Mouse (Mus musculus) liver, adult 2 months (tissue): ENCODE results near the gene Anapc5. TPM values are rescaled to one million over a fixed set of nuclear protein-coding genes. Genes with fewer than 3 reads are reported as not detected.

Experiments used
- DNase-seq: peaks from one replicate; pipeline ENCODE4 v3.0.0-alpha.2; 2011; ENCODE audit warnings: low read depth, low spot score; ENCODE audit errors: extremely low read depth
- H3K27ac ChIP-seq: fragments of 200-500 bp; replicated peaks from 2 replicates; pipeline ENCODE4 v1.5.1; 2012; ENCODE audit warnings: low read depth, mild to moderate bottlenecking, control low read depth, inconsistent platforms, low read length; ENCODE audit not compliant: insufficient read depth
- H3K27me3 ChIP-seq: fragments of 200-500 bp; 2 replicates; pipeline ENCODE4 v1.6.1; 2012; ENCODE audit warnings: mild to moderate bottlenecking, moderate library complexity, low read length, inconsistent platforms; ENCODE audit not compliant: control insufficient read depth, insufficient read depth
- H3K36me3 ChIP-seq: fragments of 200-500 bp; 2 replicates; pipeline ENCODE4 v1.6.1; 2012; ENCODE audit warnings: low read length, inconsistent platforms; ENCODE audit not compliant: control insufficient read depth, insufficient read depth
- H3K4me1 ChIP-seq: fragments of 200-500 bp; 2 replicates; pipeline ENCODE4 v1.6.1; 2011; ENCODE audit warnings: low read length; ENCODE audit not compliant: control insufficient read depth, insufficient read depth
- H3K4me3 ChIP-seq: fragments of 200-500 bp; 2 replicates; pipeline ENCODE4 v1.5.1; 2011; ENCODE audit warnings: low read depth, mild to moderate bottlenecking, control low read depth, low read length, moderate library complexity; ENCODE audit not compliant: insufficient read depth
- H3K79me2 ChIP-seq: fragments of 200-500 bp; 2 replicates; pipeline ENCODE4 v1.6.1; 2012; ENCODE audit warnings: inconsistent platforms, mild to moderate bottlenecking, low read length, moderate library complexity; ENCODE audit not compliant: control insufficient read depth, insufficient read depth
- H3K9ac ChIP-seq: fragments of 200-500 bp; 2 replicates; pipeline ENCODE4 v1.6.1; 2012; ENCODE audit warnings: low read depth, mild to moderate bottlenecking, control low read depth, inconsistent platforms, low read length
- CTCF ChIP-seq: fragments of 200-500 bp; IDR thresholded peaks from 2 replicates; pipeline ENCODE4 v1.5.1; 2011; ENCODE audit warnings: low read depth, low read length, control low read depth
- POLR2A ChIP-seq: fragments of 200-500 bp; IDR thresholded peaks from 2 replicates; pipeline ENCODE4 v1.6.1; 2011; ENCODE audit warnings: low read length, control low read depth; ENCODE audit not compliant: insufficient read depth; ENCODE audit errors: extremely low read depth
- WGBS: fragments of 180-500 bp; shearing (Covaris S2); methylation state at CpG from one replicate; pipeline ENCODE4 v1.1.7; 2018; 5-methylcytosine and 5-hydroxymethylcytosine counted together
- polyA plus RNA-seq: library from polyadenylated mRNA; depleted of rRNA; stranded (reverse); fragments of >200 nt; gene quantifications from 2 replicates; pipeline ENCODE4 v1.2.3, GENCODE M21; 2012
- total RNA-seq: library from RNA; depleted of rRNA; stranded (reverse); fragments of >200 nt; gene quantifications from 2 replicates; pipeline ENCODE4 v1.2.3, GENCODE M21; 2014

The Anapc5 gene
- total and polyA plus RNA-seq, 2 experiments = 61.9 to 93.9 TPM

GRCm38 (mm10) chr5:122782066-122782465, 39.1 kb downstream of the Anapc5 start:
- Histone ChIP-seq H3K27ac (no peak overlapping the region), H3K9ac (no peak overlapping the region), H3K27me3 (no peaks in the 10 kb centered on the region), H3K4me1 (peaks cover 3% of the 10 kb centered on the region; the same call in 1 of the 2 replicates), H3K4me3 (no peak overlapping the region), H3K79me2 (0 out of 2 replicates have a peak, but pooled peaks cover 10% of the 10 kb centered on the region), H3K36me3 (peaks cover 5% of the 10 kb centered on the region)
- DNase-seq = peak; percentile 49
- TF ChIP-seq CTCF = no peak
- TF ChIP-seq POLR2A = no peak
- 40% methylated on average over 1 of the region's 1 CpGs for WGBS

GRCm38 (mm10) chr5:122780791-122781432, 40.2 kb downstream of the Anapc5 start:
- peak; percentile 38 for TF ChIP-seq CTCF
- no peak for TF ChIP-seq POLR2A
- peaks cover 3% of the 10 kb centered on the region; the same call in 1 of the 2 replicates for H3K4me1 ChIP-seq
- H3K4me3 ChIP-seq = no peak overlapping the region
- H3K36me3 ChIP-seq = no peaks in the 10 kb centered on the region
- no peak for DNase-seq
- H3K27ac ChIP-seq = no peak overlapping the region
- peaks cover 14% of the 10 kb centered on the region; the same call in 1 of the 2 replicates for H3K79me2 ChIP-seq
- no peaks in the 10 kb centered on the region for H3K27me3 ChIP-seq
- no peak overlapping the region for H3K9ac ChIP-seq
- WGBS = 94% methylated on average over 19 of the region's 19 CpGs

- peaks cover 14% of the 10 kb centered on the region; the same call in 1 of the 2 replicates for H3K79me2 ChIP-seq
- H3K27me3 ChIP-seq = no peaks in the 10 kb centered on the region
- H3K36me3 ChIP-seq = no peaks in the 10 kb centered on the region
- H3K4me3 ChIP-seq = peak within 1 kb of the TSS; percentile 96
- DNase-seq = peak; percentile 29
- peak within 1 kb of the TSS; percentile 94 for H3K9ac ChIP-seq
- TF ChIP-seq CTCF = no peak
- TF ChIP-seq POLR2A = no peak
- H3K4me1 ChIP-seq = peaks cover 3% of the 10 kb centered on the region; the same call in 1 of the 2 replicates
- H3K27ac ChIP-seq = peak within 1 kb of the TSS; percentile 67
- under 1% methylated on average over 57 of the region's 63 CpGs for WGBS
Measured at GRCm38 (mm10) chr5:122779277-122779834, 41.8 kb downstream of the Anapc5 start, which contains the start of gene Camkk2. Gene Camkk2 (minus strand): TSS chr5:122779409.

- no peak for TF ChIP-seq CTCF
- TF ChIP-seq POLR2A = no peak
- Histone ChIP-seq H3K27ac (no peak overlapping the region), H3K27me3 (no peaks in the 10 kb centered on the region), H3K9ac (peak overlapping the region; percentile 86), H3K36me3 (no peaks in the 10 kb centered on the region), H3K4me3 (peak overlapping the region; percentile 96), H3K79me2 (peaks cover 14% of the 10 kb centered on the region; the same call in 1 of the 2 replicates), H3K4me1 (peaks cover 3% of the 10 kb centered on the region; the same call in 1 of the 2 replicates)
- WGBS = 6% methylated on average over 48 of the region's 55 CpGs
- no peak for DNase-seq
Measured at GRCm38 (mm10) chr5:122778231-122779226, 42.6 kb downstream of the Anapc5 start.

GRCm38 (mm10) chr5:122777322-122777721, 43.8 kb downstream of the Anapc5 start:
- H3K36me3 ChIP-seq = no peaks in the 10 kb centered on the region
- peaks cover 3% of the 10 kb centered on the region; the same call in 1 of the 2 replicates for H3K4me1 ChIP-seq
- no peak overlapping the region for H3K9ac ChIP-seq
- WGBS = 83% methylated on average over 2 of the region's 2 CpGs
- DNase-seq = no peak
- no peak overlapping the region for H3K27ac ChIP-seq
- H3K27me3 ChIP-seq = no peaks in the 10 kb centered on the region
- no peak overlapping the region for H3K4me3 ChIP-seq
- TF ChIP-seq POLR2A = no peak
- TF ChIP-seq CTCF = no peak
- H3K79me2 ChIP-seq = peaks cover 14% of the 10 kb centered on the region; the same call in 1 of the 2 replicates
